Mouse (Mus musculus): Measurements from ENCODE around the gene Frmd5.

Gene Frmd5

GRCm38 (mm10) chr2:121620582-121621261, 186.2 kb downstream of the Frmd5 start:
- DNase-seq (ENCODE audit: low spot score): no peak

GRCm38 (mm10) chr2:121615199-121615559, 191.7 kb downstream of the Frmd5 start:
- DNase-seq (ENCODE audit: low spot score): no peak

DNA sequence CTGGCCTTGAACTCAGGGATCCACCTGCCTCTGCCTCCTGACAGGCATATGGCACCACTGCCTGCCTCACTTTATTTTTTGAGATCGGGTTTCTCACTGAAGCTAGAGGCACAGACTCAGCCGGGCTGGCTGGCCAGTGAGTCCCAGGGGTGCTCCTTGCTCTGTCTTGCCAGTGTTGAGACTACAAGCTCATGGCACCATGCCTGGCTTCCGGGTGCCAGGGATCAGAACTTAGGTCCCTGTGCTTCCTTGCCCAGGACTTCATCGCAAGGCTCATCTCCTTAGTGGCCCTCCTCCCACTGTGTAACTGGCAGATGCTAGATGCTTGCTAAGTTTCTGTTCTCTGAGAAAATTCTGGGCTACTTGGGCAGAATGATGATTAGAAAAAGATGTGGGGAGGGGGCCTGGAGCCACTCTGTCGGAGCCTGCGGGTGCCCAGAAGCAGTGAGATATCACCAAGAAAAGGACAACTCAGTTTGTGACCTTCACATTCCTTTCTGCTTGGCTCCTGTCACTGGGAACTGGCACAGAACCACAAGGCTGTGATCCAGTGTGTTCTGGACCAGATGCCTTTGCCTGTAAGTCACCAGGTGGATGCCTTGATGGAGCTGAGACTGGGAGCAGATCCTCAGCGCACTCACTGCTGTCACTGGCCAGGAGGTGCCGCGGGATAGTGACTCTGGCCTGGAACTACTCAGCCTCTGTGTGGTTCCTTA, 192.2 kb downstream of the Frmd5 start:
- no peak for DNase-seq (ENCODE audit: low spot score)

DNA sequence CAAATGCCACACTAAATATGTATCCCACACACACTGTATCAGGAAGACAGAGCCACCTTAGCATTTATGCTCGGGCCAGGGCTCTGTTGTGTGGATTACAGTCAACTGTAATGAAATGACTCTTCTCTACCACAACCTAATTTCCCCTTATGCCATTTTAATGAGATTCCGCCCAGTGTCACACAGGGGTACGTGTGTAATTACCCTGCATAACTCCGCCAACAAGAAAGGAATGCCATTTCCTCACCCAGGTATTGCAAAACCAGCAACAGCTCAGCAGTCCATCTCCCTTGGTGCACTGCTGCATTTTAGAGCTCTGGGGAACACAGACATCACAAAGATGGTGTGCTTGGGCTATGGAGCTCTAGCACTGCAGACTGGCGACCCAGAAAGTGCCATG, 194.8 kb downstream of the Frmd5 start:
- no peak for DNase-seq (ENCODE audit: low spot score)

DNA sequence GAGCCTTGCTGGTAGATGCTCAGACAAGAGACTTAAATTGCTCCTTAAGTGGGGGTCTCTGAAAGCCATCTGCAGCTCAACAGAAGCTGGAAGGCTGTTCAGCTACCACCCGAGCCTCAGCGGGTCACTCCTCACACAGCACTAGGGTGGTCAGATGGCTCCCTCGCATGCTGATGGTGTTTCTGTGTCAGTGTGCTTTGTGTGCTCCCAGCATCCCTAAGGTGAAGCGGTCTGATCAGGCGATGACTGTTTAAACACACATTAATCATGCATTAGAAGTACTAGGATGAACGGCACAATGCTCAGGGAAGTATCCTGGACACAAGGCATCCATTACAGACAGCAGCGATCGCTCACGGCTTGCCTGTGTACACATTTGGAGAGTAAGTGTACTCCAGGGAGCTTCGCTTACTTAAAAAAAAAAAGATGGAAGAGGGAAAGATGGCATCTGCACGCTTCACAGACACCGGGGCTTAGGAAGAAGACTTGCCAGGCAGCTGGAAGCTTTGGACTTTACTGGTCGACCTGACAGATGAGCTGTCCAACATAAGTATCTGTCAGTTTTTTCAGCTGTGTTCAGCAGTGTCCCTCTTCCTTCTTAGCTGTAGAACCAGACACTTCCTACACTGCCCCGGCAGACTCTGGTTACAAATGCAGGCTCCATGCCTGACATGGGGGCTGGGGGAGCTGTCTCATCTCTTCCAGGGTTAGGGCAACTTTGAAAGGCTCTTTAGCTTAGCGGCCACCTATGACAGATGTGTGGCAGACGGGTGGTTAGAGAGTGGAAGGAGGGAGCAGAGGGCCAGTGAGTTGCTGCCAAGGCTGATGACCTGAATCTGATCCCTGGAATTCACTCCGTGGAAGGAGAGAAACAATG, 196.6 kb downstream of the Frmd5 start:
- no peak for DNase-seq (ENCODE audit: low spot score)

GRCm38 (mm10) chr2:121609141-121609724, 197.7 kb downstream of the Frmd5 start:
- DNase-seq (ENCODE audit: low spot score): no peak

DNA sequence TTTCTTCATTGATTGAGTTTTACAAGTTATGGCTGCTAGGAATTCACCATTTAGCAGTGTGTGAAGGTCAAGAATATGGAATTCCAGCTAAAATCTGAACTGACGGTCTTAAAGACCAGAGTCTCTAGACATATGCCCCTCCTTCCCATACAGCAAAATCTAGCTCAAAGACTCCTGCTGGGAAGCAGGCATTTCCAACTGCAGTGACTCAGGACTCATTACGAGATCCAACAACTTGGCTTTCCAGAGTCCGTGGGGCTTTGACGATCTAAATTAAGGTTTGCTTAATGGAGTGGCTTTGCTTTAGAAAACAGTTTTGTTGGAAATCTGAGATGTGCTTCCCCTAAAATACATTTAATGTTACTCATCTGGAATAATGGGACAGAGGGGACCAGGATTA, 204.5 kb downstream of the Frmd5 start:
- no peak for DNase-seq (ENCODE audit: low spot score)

GRCm38 (mm10) chr2:121601543-121601942, 205.3 kb downstream of the Frmd5 start:
- no peak for DNase-seq (ENCODE audit: low spot score)

DNA sequence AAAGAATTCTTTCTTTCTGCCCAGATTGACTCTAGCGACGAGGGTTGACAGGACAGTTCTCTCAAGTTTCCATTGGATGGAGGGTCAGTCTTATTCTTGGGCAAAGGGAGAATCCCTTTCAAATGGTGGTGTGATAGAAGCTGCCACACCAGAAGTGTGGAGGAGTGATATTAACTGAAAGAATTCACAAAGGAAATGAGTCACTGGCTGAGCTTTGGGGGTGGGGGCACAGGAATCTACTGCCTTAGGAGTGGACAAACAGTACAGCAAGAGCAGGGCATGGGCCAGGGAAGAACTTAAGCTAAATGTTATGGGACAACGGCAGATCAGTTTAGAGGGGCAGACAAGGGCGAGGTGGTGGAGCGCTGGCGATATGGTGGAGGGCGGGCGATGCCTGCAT, 206.2 kb downstream of the Frmd5 start:
- DNase-seq (ENCODE audit: low spot score): no peak

DNA sequence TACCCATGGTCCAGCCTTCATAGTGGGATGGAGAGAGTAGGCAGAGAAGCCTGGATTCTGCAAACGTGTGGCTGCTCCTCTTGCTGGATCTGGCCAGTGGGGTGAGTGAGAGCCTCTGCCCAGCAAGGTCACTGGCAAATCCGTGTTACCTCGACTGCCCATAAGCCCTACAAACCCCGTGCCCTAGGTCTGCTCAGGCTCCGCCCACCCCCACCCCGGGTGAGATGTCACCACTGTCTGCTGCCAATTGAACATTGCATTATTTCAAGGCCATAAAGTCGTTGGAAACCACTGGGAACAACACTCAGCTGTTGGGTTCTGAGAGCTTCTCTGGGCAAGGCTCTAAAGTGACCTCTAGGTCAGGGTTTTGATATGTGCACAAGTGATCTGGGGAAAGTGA, 208.6 kb downstream of the Frmd5 start:
- no peak for DNase-seq (ENCODE audit: low spot score)

GRCm38 (mm10) chr2:121596621-121597020, 210.3 kb downstream of the Frmd5 start:
- DNase-seq (ENCODE audit: low spot score): no peak

GRCm38 (mm10) chr2:121594660-121595291, 212.1 kb downstream of the Frmd5 start:
- no peak for DNase-seq (ENCODE audit: low spot score)

DNA sequence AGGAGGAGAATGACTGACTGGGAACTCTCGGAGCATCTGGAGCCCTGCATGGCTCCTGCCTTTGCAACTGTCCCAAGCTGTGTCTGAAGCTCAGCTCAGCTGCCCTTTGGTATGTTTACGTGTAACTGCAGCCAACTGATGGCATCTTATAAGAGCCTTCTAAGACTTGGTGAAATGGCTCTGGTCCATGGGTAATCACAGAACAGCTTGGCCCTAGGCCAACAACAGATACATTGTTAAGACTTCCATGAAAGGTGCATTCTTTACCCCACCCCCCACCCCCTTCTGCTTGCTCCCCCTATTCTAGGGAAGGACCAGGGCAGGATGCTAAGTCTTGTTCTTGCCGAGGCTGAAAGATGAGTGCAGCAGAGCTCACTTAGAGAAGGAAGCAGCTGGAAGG, 212.8 kb downstream of the Frmd5 start:
- no peak for DNase-seq (ENCODE audit: low spot score)

DNA sequence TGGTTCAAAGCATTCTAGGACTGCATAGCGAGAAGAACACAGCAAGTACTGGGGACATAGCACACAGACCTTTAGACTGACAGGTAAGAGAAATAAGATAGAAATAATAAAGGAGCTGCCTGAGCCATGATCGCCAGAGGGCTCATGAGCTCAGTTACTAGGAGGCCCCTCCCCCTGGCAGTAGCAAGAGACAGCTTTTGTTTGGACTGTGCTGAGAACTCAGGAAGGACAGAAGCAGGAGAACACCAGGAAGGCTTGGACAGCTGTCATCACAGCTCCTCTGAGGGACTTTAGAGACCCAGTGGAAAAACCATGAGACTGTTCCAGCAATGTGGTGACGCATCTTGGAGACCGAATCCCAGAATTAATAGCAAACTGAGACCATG, 218.6 kb downstream of the Frmd5 start:
- DNase-seq (ENCODE audit: low spot score): no peak

- no peak for DNase-seq (ENCODE audit: low spot score)
These were observed 219.2 kb downstream of the Frmd5 start for GRCm38 (mm10) chr2:121587523-121588308.

GRCm38 (mm10) chr2:121584705-121585104, 222.2 kb downstream of the Frmd5 start:
- no peak for DNase-seq (ENCODE audit: low spot score)

DNA sequence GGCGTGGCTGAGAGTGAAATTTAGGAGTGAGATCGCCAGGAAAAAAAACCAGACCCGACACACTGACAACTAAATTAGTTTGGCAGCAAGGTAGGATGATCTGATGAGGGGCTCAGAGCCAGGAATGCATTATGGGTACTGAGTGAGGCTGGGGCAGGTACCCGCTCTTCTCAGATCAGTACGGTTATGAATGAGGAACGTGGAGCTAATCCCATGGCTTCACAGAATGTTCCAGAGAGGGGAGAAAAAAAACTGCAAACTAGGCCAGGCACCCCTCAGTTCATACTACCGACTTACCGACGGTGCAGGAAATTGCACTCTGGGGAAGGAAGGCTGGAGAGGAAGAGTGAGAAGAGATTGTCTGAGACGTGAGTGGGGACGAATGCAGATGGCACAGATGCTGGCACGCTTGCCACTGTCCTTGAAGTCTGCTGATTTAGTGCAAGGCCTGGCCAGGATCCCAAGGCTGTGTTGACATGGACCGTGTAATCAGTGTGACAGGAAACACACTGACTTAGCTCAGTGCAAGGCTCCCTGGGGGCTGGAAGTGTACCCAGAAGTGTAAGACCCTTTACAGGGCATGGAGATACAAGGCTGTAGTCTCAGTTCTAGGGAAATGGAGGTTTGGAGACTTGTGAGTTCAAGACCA, 223.3 kb downstream of the Frmd5 start:
- DNase-seq (ENCODE audit: low spot score): no peak

GRCm38 (mm10) chr2:121582809-121583376, 224.0 kb downstream of the Frmd5 start:
- DNase-seq (ENCODE audit: low spot score): no peak

DNA sequence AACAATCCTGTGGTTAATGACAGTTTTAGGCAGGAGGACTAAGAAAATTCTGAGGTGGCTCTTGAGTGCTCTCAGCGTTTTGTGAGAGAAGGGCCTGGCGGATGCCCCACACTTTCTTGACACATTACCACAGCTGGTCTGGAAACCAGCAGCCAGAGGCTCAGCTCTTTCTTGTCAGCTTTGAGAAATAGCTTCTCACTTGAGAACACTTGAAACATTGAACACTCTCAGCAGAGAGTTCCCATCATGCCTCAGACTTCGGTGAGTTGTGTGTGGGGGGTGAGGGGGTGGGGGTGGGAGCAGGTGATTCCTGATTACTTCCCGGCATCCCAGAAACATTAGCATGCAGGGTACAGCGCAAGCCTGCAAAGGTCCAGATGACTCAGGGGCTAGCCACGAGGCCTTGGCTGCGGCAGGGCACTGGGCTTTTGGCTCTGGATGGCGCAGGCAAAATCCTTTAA, 231.1 kb downstream of the Frmd5 start:
- no peak for DNase-seq (ENCODE audit: low spot score)

DNA sequence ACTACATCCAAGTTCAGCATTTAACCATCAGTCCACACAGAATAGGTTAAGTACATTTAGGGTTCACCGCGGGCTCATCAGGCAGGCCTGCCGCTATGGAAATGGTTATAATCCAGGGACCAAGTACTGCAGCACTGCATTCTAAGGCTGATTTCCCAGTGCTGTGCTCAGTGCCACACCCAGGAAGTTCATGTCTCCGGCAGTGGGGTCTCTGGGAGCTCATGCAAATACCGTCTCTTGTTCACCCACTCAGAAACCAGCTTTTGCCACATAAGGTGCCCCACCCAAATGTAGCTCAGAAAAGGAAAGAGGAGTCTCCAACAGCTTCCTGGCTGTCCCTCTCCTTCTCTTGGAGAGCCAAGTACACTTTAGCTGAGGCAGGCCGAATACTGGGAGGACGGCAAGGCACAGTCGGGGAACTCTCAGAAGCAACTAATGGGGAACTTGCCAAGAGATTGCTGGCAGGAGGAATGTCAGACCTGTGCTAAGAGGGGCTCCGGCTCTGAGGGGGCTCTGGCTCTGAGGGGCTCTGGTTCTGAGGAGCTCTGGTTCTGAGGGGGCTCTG, 232.7 kb downstream of the Frmd5 start:
- no peak for DNase-seq (ENCODE audit: low spot score)

All from urinary bladder, postnatal 14 days (tissue).